Mouse (Mus musculus): ENCODE data around the gene Rtn4ip1.

Rtn4ip1 gene

GRCm38 (mm10) chr10:44003551-44004151 is 102.0 kb downstream of the Rtn4ip1 start:
- DNase-seq, result no peak

GRCm38 (mm10) chr10:44004221-44004751 is 102.7 kb downstream of the Rtn4ip1 start:
- DNase-seq, result no peak

GRCm38 (mm10) chr10:44005677-44006641 is 104.4 kb downstream of the Rtn4ip1 start:
- DNase-seq, result no peak
